Mouse (Mus musculus) neural tube, embryonic 12.5 days (tissue): Measurements from ENCODE around the gene Fmnl2. TPM values are rescaled to one million over a fixed set of nuclear protein-coding genes. Genes with fewer than 3 reads are reported as not detected.

Experiments used
- ATAC-seq: fragments of 200-750 bp; cut with Nextera tagmentation; 2 replicates; pipeline ENCODE4 v1.8.0; 2017; ENCODE audit warnings: low read depth, mild to moderate bottlenecking, moderate TSS enrichment, moderate library complexity; ENCODE audit not compliant: low FRiP score
- H3K27ac ChIP-seq: fragments of 300-500 bp; sonication (generic); 2 replicates; pipeline ENCODE4 v1.5.1; 2016
- H3K27me3 ChIP-seq: fragments of 300-500 bp; sonication (generic); replicated peaks from 2 replicates; pipeline ENCODE4 v1.6.1; 2016; ENCODE audit warnings: mild to moderate bottlenecking
- H3K36me3 ChIP-seq: fragments of 300-500 bp; sonication (generic); 2 replicates; pipeline ENCODE4 v1.6.1; 2016; ENCODE audit warnings: mild to moderate bottlenecking
- H3K4me1 ChIP-seq: fragments of 300-500 bp; sonication (generic); 2 replicates; pipeline ENCODE4 v1.6.1; 2016
- H3K4me2 ChIP-seq: fragments of 300-500 bp; sonication (generic); replicated peaks from 2 replicates; pipeline ENCODE4 v1.6.1; 2016; ENCODE audit warnings: mild to moderate bottlenecking
- H3K4me3 ChIP-seq: fragments of 300-500 bp; sonication (generic); 2 replicates; pipeline ENCODE4 v1.5.1; 2016
- H3K9ac ChIP-seq: fragments of 300-500 bp; sonication (generic); 2 replicates; pipeline ENCODE4 v1.6.1; 2016; ENCODE audit warnings: mild to moderate bottlenecking
- H3K9me3 ChIP-seq: fragments of 300-500 bp; sonication (generic); 2 replicates; pipeline ENCODE4 v1.6.1; 2016; ENCODE audit warnings: mild to moderate bottlenecking
- WGBS: fragments of 180-500 bp; shearing (Covaris S2); methylation state at CpG from one replicate; pipeline ENCODE4 v1.1.7; 2016; 5-methylcytosine and 5-hydroxymethylcytosine counted together
- polyA plus RNA-seq: library from polyadenylated mRNA; unstranded; fragments of >200 nt; fragmentation: Nextera tagmentation; extraction: Ambion mirVana; gene quantifications from 2 replicates; pipeline ENCODE4 v1.2.1, GENCODE M21; 2016

Gene Fmnl2
- polyA plus RNA-seq, 1 experiment from 2014 or later: 10.7 TPM

- WGBS: 90% methylated on average over 3 of the region's 3 CpGs
- H3K4me1 ChIP-seq: no peaks in the 10 kb centered on the region
- H3K27me3 ChIP-seq: no peaks in the 10 kb centered on the region
- H3K4me3 ChIP-seq: no peak overlapping the region
- H3K36me3 ChIP-seq: no peaks in the 10 kb centered on the region
- no peak overlapping the region for H3K9ac ChIP-seq
- no peak for ATAC-seq
- no peaks in the 10 kb centered on the region for H3K9me3 ChIP-seq
- no peak overlapping the region for H3K27ac ChIP-seq
- no peak overlapping the region for H3K4me2 ChIP-seq
Measured at GRCm38 (mm10) chr2:52896995-52897394, 39.3 kb downstream of the Fmnl2 start.

DNA sequence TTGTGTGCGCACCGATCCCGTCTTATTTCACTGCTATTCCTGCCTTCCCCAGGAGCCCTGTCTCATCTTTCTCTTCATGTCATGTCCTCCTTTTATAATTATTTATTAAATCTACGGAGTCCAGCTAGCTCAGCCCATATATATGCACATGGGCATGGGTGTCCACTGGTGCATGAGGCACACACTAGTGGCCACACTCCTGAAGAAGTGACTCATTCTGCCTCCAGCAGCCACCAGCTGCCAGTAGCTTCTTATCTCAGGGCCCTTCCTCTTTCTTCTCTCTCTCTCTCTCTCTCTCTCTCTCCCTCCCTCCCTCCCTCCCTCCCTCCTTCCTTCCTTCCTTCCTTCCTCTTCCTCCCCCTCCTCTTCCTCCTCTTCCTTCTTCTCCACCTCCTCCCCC, 43.1 kb downstream of the Fmnl2 start:
- WGBS: 92% methylated on average over 4 of the region's 4 CpGs

GRCm38 (mm10) chr2:52901300-52902013, 43.8 kb downstream of the Fmnl2 start:
- Histone ChIP-seq H3K27me3 (no peaks in the 10 kb centered on the region), H3K4me2 (no peak overlapping the region), H3K4me1 (peaks cover 3% of the 10 kb centered on the region; the same call in 1 of the 2 replicates), H3K36me3 (no peaks in the 10 kb centered on the region), H3K9ac (no peak overlapping the region), H3K9me3 (no peaks in the 10 kb centered on the region), H3K4me3 (no peak overlapping the region), H3K27ac (no peak overlapping the region)
- ATAC-seq: no peak
- WGBS: 78% methylated on average over 6 of the region's 6 CpGs

More for the DNA sequence above, 43.1 kb downstream of the Fmnl2 start:
- Histone ChIP-seq H3K9ac (no peak overlapping the region), H3K4me2 (no peak overlapping the region), H3K4me3 (no peak overlapping the region), H3K9me3 (no peaks in the 10 kb centered on the region), H3K36me3 (no peaks in the 10 kb centered on the region), H3K4me1 (no peaks in the 10 kb centered on the region; the same call in 1 of the 2 replicates), H3K27me3 (no peaks in the 10 kb centered on the region), H3K27ac (no peak overlapping the region)
- no peak for ATAC-seq

GRCm38 (mm10) chr2:52902456-52902855, 44.8 kb downstream of the Fmnl2 start:
- no peaks in the 10 kb centered on the region for H3K9me3 ChIP-seq

GRCm38 (mm10) chr2:52903228-52903963, 45.7 kb downstream of the Fmnl2 start:
- ATAC-seq: no peak
- H3K36me3 ChIP-seq: no peaks in the 10 kb centered on the region
- 74% methylated on average over 8 of the region's 8 CpGs for WGBS
- no peaks in the 10 kb centered on the region for H3K9me3 ChIP-seq
- H3K4me3 ChIP-seq: no peak overlapping the region
- H3K27ac ChIP-seq: no peak overlapping the region
- no peak overlapping the region for H3K9ac ChIP-seq
- peaks cover 7% of the 10 kb centered on the region; the same call in 1 of the 2 replicates for H3K4me1 ChIP-seq
- no peaks in the 10 kb centered on the region for H3K27me3 ChIP-seq
- no peak overlapping the region for H3K4me2 ChIP-seq

More at GRCm38 (mm10) chr2:52902456-52902855, 44.8 kb downstream of the Fmnl2 start:
- 72% methylated on average over 3 of the region's 3 CpGs for WGBS
- Histone ChIP-seq H3K36me3 (no peaks in the 10 kb centered on the region), H3K9ac (no peak overlapping the region), H3K4me1 (peaks cover 7% of the 10 kb centered on the region; the same call in 1 of the 2 replicates), H3K27ac (no peak overlapping the region), H3K4me3 (no peak overlapping the region), H3K27me3 (no peaks in the 10 kb centered on the region), H3K4me2 (no peak overlapping the region)
- ATAC-seq: no peak

DNA sequence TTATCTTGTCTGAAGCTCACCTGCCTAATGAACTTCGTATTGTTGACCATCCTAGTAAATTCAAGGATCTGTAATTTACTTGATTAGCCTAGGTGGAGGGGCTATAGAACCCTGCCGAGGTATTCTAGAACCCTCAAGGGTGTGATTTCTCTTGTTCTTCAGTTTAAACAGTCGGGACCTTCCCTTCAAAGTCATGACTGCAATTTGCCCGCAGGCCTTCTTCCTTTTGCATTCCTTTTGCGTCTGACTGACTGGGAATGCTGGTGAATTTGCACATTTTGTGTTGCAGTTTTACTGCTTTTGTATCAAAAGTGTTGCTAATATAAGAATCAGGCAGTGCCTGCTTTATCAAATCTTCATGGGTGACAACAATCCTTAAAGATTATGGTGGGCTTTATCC, 46.9 kb downstream of the Fmnl2 start:
- no peak overlapping the region for H3K4me2 ChIP-seq
- peaks cover 7% of the 10 kb centered on the region; the same call in 1 of the 2 replicates for H3K4me1 ChIP-seq
- no peak for ATAC-seq
- no peak overlapping the region for H3K27ac ChIP-seq
- H3K9ac ChIP-seq: no peak overlapping the region
- H3K4me3 ChIP-seq: no peak overlapping the region
- no peaks in the 10 kb centered on the region for H3K27me3 ChIP-seq
- WGBS: 57% methylated on average over 5 of the region's 5 CpGs
- H3K9me3 ChIP-seq: no peaks in the 10 kb centered on the region
- H3K36me3 ChIP-seq: no peaks in the 10 kb centered on the region

- no peak for ATAC-seq
- Histone ChIP-seq H3K9ac (no peak overlapping the region), H3K36me3 (no peaks in the 10 kb centered on the region), H3K27ac (no peak overlapping the region), H3K4me3 (no peak overlapping the region), H3K4me2 (no peak overlapping the region), H3K9me3 (no peaks in the 10 kb centered on the region), H3K4me1 (peaks cover 9% of the 10 kb centered on the region; the same call in 1 of the 2 replicates), H3K27me3 (no peaks in the 10 kb centered on the region)
- 21% methylated on average over 2 of the region's 2 CpGs for WGBS
Measured at GRCm38 (mm10) chr2:52913311-52913710, 55.7 kb downstream of the Fmnl2 start.

GRCm38 (mm10) chr2:52913746-52914145, 56.1 kb downstream of the Fmnl2 start:
- Histone ChIP-seq H3K9ac (no peak overlapping the region), H3K9me3 (no peaks in the 10 kb centered on the region), H3K36me3 (no peaks in the 10 kb centered on the region), H3K4me3 (no peak overlapping the region), H3K4me2 (no peak overlapping the region), H3K27me3 (no peaks in the 10 kb centered on the region), H3K27ac (no peak overlapping the region), H3K4me1 (peaks cover 9% of the 10 kb centered on the region; the same call in 1 of the 2 replicates)
- no peak for ATAC-seq
- WGBS: 19% methylated on average over 5 of the region's 5 CpGs

DNA sequence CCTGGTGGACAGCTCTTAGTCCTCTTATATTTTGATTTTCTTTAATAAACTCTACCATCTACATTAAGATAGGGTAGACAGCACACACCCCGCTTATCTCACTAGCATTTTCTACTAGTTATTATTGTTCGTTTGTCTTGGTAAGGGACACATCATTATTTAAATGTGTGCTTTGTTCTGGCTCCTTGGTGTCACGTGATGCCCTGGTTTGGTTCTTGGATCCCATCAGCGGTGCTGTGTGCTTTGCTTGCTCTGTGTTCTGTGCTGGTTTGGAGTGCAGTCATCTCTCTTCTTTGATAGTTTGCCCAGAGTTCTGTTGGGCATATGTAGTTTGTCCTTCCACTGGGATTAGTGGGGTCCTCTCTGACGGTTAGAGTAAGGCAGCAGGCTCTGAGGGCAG, 57.9 kb downstream of the Fmnl2 start:
- Histone ChIP-seq H3K27ac (no peak overlapping the region), H3K4me1 (peaks cover 9% of the 10 kb centered on the region; the same call in 1 of the 2 replicates), H3K4me2 (no peak overlapping the region), H3K36me3 (no peaks in the 10 kb centered on the region), H3K9ac (no peak overlapping the region), H3K9me3 (no peaks in the 10 kb centered on the region), H3K4me3 (no peak overlapping the region), H3K27me3 (no peaks in the 10 kb centered on the region)
- 92% methylated on average over 5 of the region's 5 CpGs for WGBS
- ATAC-seq: no peak

GRCm38 (mm10) chr2:52918094-52918493, 60.4 kb downstream of the Fmnl2 start:
- no peak for ATAC-seq
- H3K9me3 ChIP-seq: no peaks in the 10 kb centered on the region
- H3K27ac ChIP-seq: no peak overlapping the region
- H3K9ac ChIP-seq: no peak overlapping the region
- no peak overlapping the region for H3K4me3 ChIP-seq
- H3K36me3 ChIP-seq: no peaks in the 10 kb centered on the region
- WGBS: 84% methylated on average over 5 of the region's 5 CpGs
- no peaks in the 10 kb centered on the region for H3K27me3 ChIP-seq
- peaks cover 9% of the 10 kb centered on the region; the same call in 1 of the 2 replicates for H3K4me1 ChIP-seq
- H3K4me2 ChIP-seq: no peak overlapping the region

GRCm38 (mm10) chr2:52920701-52921435, 63.2 kb downstream of the Fmnl2 start:
- Histone ChIP-seq H3K27me3 (no peaks in the 10 kb centered on the region), H3K4me3 (no peak overlapping the region), H3K36me3 (no peaks in the 10 kb centered on the region), H3K9ac (no peak overlapping the region), H3K4me1 (no peaks in the 10 kb centered on the region), H3K9me3 (no peaks in the 10 kb centered on the region), H3K4me2 (no peak overlapping the region), H3K27ac (no peak overlapping the region)
- peak; percentile 58 for ATAC-seq
- WGBS: 85% methylated on average over 5 of the region's 5 CpGs

- Histone ChIP-seq H3K4me2 (no peak overlapping the region), H3K36me3 (no peaks in the 10 kb centered on the region), H3K9me3 (no peaks in the 10 kb centered on the region), H3K27ac (no peak overlapping the region), H3K4me1 (peaks cover 19% of the 10 kb centered on the region), H3K4me3 (no peak overlapping the region), H3K27me3 (no peaks in the 10 kb centered on the region), H3K9ac (no peak overlapping the region)
- 85% methylated on average over 3 of the region's 3 CpGs for WGBS
- no peak for ATAC-seq
Measured at GRCm38 (mm10) chr2:52925062-52925461, 67.4 kb downstream of the Fmnl2 start.
